Mouse (Mus musculus) spleen, adult 2 months (tissue): ENCODE data around the gene Zfp281. TPM values are rescaled to one million over a fixed set of nuclear protein-coding genes. Genes with fewer than 3 reads are reported as not detected.

Experiments used
- DNase-seq, 2 experiments: peaks; one replicate each; pipeline versions ENCODE4 v3.0.0 to v3.0.0-alpha.2; 2012 to 2021; ENCODE audit warnings: low spot score in 2 of 2, low read depth in 1 of 2
- H3K27ac ChIP-seq: fragments of 200-500 bp; 2 replicates; pipeline ENCODE4 v1.5.1; 2012; ENCODE audit warnings: low read length, inconsistent platforms; ENCODE audit not compliant: insufficient read depth
- H3K27me3 ChIP-seq: fragments of 200-500 bp; 2 replicates; pipeline ENCODE4 v1.6.1; 2012; ENCODE audit warnings: mild to moderate bottlenecking, moderate library complexity, low read length, inconsistent platforms; ENCODE audit not compliant: control insufficient read depth, insufficient read depth
- H3K36me3 ChIP-seq: fragments of 200-500 bp; 2 replicates; pipeline ENCODE4 v1.6.1; 2012; ENCODE audit warnings: mild to moderate bottlenecking, low read length, inconsistent platforms; ENCODE audit not compliant: control insufficient read depth, insufficient read depth
- H3K4me1 ChIP-seq: fragments of 200-500 bp; 2 replicates; pipeline ENCODE4 v1.6.1; 2011; ENCODE audit warnings: inconsistent platforms; ENCODE audit not compliant: control insufficient read depth, insufficient read depth, insufficient read length
- H3K4me3 ChIP-seq: fragments of 200-500 bp; 2 replicates; pipeline ENCODE4 v1.5.1; 2011; ENCODE audit warnings: mild to moderate bottlenecking, inconsistent platforms; ENCODE audit not compliant: insufficient read depth, insufficient read length; ENCODE audit errors: extremely low read depth
- CTCF ChIP-seq: fragments of 200-500 bp; IDR thresholded peaks from 2 replicates; pipeline ENCODE4 v1.5.1; 2011; ENCODE audit warnings: mild to moderate bottlenecking, inconsistent platforms; ENCODE audit not compliant: insufficient read depth, insufficient read length, insufficient replicate concordance; ENCODE audit errors: extremely low read depth
- POLR2A ChIP-seq: fragments of 200-500 bp; IDR thresholded peaks from 2 replicates; pipeline ENCODE4 v1.6.1; 2011; ENCODE audit warnings: low read depth, low read length, inconsistent platforms
- WGBS: fragments of 180-500 bp; shearing (Covaris S2); methylation state at CpG from one replicate; pipeline ENCODE4 v1.1.7; 2018; 5-methylcytosine and 5-hydroxymethylcytosine counted together
- polyA plus RNA-seq: library from polyadenylated mRNA; depleted of rRNA; stranded (reverse); fragments of >200 nt; gene quantifications from 2 replicates; pipeline ENCODE4 v1.2.3, GENCODE M21; 2012

Gene Zfp281
- polyA plus RNA-seq, 1 experiment = 1.9 TPM

DNA sequence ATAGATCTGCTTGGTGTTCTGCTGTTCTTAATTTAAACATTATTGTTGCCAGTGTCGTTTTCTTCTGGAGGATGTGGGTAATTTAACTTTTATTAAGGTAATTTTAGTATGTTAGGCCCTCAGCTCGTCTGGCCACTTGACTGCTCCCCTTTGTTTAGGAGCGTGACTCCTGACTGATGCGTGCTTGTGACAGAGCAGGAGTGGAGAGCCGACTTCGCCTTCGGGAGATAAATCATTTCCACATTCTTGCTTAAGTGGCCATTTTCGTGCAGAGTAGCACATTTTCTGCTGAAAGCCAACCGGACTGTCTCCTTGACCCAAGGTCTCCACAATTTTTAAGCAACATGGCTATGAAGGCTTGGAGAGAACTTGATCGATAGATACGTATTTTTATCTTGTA, 29.7 kb downstream of the Zfp281 start:
- TF ChIP-seq CTCF (no peak), POLR2A (no peak)
- Histone ChIP-seq H3K4me1 (no peaks in the 10 kb centered on the region), H3K4me3 (no peak overlapping the region), H3K36me3 (no peaks in the 10 kb centered on the region), H3K27me3 (no peaks in the 10 kb centered on the region), H3K27ac (no peak overlapping the region)
- no peak for DNase-seq
- WGBS = 85% methylated on average over 11 of the region's 11 CpGs

GRCm38 (mm10) chr1:136656619-136657018, 31.9 kb downstream of the Zfp281 start:
- Histone ChIP-seq H3K4me1 (no peaks in the 10 kb centered on the region), H3K27ac (no peak overlapping the region), H3K36me3 (no peaks in the 10 kb centered on the region), H3K27me3 (no peaks in the 10 kb centered on the region), H3K4me3 (no peak overlapping the region)
- TF ChIP-seq POLR2A = no peak
- TF ChIP-seq CTCF = no peak
- DNase-seq = no peak
- 80% methylated on average over 7 of the region's 7 CpGs for WGBS

- H3K36me3 ChIP-seq = no peaks in the 10 kb centered on the region
- DNase-seq = no peak
- TF ChIP-seq CTCF (no peak), POLR2A (no peak)
- no peak overlapping the region for H3K27ac ChIP-seq
- WGBS = 69% methylated on average over 13 of the region's 13 CpGs
- H3K27me3 ChIP-seq = no peaks in the 10 kb centered on the region
- H3K4me3 ChIP-seq = no peak overlapping the region
- H3K4me1 ChIP-seq = no peaks in the 10 kb centered on the region
Measured at GRCm38 (mm10) chr1:136658456-136659227, 33.9 kb downstream of the Zfp281 start.

- Histone ChIP-seq H3K27me3 (no peaks in the 10 kb centered on the region), H3K4me3 (no peak overlapping the region), H3K4me1 (no peaks in the 10 kb centered on the region), H3K27ac (no peak overlapping the region), H3K36me3 (no peaks in the 10 kb centered on the region)
- TF ChIP-seq CTCF (no peak), POLR2A (no peak)
- DNase-seq = no peak
- 90% methylated on average over 9 of the region's 9 CpGs for WGBS
Measured at GRCm38 (mm10) chr1:136659337-136659736, 34.6 kb downstream of the Zfp281 start.

DNA sequence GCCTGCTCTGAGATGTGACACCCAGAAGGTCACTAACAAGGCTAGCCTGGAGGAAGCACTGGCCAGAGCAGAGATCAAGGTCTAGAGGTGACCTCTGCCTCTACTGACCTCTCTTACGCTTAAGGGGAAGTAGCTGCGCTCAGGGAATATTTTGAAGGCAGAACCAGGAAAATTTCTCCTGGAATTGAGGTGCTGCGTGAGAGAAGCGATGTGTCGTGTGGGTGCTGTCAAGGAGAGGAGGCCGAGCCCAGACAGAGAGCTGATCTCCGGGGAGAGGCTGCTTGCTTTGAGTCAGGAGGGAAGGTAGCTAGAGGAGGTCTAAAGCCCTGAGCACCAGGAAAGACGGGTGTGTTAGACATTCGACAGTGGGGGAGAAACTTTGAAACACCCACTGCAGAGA, 35.2 kb downstream of the Zfp281 start:
- no peak overlapping the region for H3K4me3 ChIP-seq
- H3K4me1 ChIP-seq = no peaks in the 10 kb centered on the region
- no peak overlapping the region for H3K27ac ChIP-seq
- no peaks in the 10 kb centered on the region for H3K36me3 ChIP-seq
- H3K27me3 ChIP-seq = no peaks in the 10 kb centered on the region
- TF ChIP-seq POLR2A = no peak
- no peak for TF ChIP-seq CTCF
- WGBS = 87% methylated on average over 9 of the region's 9 CpGs
- DNase-seq = no peak

- DNase-seq = no peak
- TF ChIP-seq CTCF = no peak
- no peak for TF ChIP-seq POLR2A
- Histone ChIP-seq H3K4me3 (no peak overlapping the region), H3K27ac (no peak overlapping the region), H3K27me3 (no peaks in the 10 kb centered on the region), H3K36me3 (no peaks in the 10 kb centered on the region), H3K4me1 (no peaks in the 10 kb centered on the region)
- WGBS = 91% methylated on average over 9 of the region's 9 CpGs
Measured at GRCm38 (mm10) chr1:136661511-136661910, 36.8 kb downstream of the Zfp281 start.

- 85% methylated on average over 10 of the region's 10 CpGs for WGBS
- no peaks in the 10 kb centered on the region for H3K27me3 ChIP-seq
- H3K4me1 ChIP-seq = no peaks in the 10 kb centered on the region
- TF ChIP-seq POLR2A (no peak), CTCF (no peak)
- H3K36me3 ChIP-seq = no peaks in the 10 kb centered on the region
- H3K27ac ChIP-seq = no peak overlapping the region
- no peak overlapping the region for H3K4me3 ChIP-seq
- no peak for DNase-seq
Measured at GRCm38 (mm10) chr1:136661939-136662563, 37.4 kb downstream of the Zfp281 start.
